ENCODE assay signal across 10 mouse cellular contexts in the genomic region with DNA sequence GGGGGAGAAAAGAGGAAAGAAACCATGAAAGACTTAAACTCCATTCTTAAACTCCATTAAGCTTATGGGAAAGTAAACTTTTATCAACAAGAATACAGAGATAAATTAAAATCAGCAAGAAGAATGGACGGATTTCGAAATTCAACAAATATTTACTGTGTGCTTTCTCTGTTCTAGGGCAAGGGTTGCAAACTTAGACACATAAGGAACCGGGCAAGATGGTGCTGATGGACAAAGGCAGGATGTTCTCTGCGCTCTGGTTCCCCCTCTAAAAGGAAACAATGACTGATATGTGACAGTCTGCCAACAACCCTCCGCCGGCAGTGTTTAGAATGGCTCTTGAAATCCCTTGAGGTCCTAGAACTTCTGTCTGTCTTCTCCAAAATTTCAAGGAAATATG.
"Had no signal": no experiment of that assay in that cellular context is flagged by ENCODE, and none has a peak within 500 bp of the region (broad histone marks: within the 10 kb centered on the region; RNA-seq: fewer than 3 reads in every experiment).

No protein-coding gene starts in this region.

- H3K9ac ChIP-seq: limb, embryonic 15.5 days; liver, embryonic 14.5 days; neural tube, embryonic 12.5 days had no signal

- DNase-seq: kidney, adult 8-10 months; kidney, postnatal 25 days; layer of hippocampus, postnatal 36 days; midbrain, embryonic 14.5 days; thymus, adult 18-20 months; thymus, postnatal 25 days had no signal

- H3K27me3 ChIP-seq: limb, embryonic 15.5 days; neural tube, embryonic 12.5 days had no signal

- H3K9me3 ChIP-seq: limb, embryonic 15.5 days; neural tube, embryonic 12.5 days had no signal

- H3K36me3 ChIP-seq: limb, embryonic 15.5 days; neural tube, embryonic 12.5 days had no signal

- H3K4me2 ChIP-seq: limb, embryonic 15.5 days; neural tube, embryonic 12.5 days had no signal

- ATAC-seq: intestine, postnatal 0 days had no signal

- H3K4me3 ChIP-seq: limb, embryonic 15.5 days; neural tube, embryonic 12.5 days had no signal

- H3K27ac ChIP-seq: limb, embryonic 15.5 days; liver, embryonic 14.5 days; neural tube, embryonic 12.5 days had no signal

- H3K4me1 ChIP-seq: limb, embryonic 15.5 days; neural tube, embryonic 12.5 days had no signal
